Mouse (Mus musculus) lung, postnatal 36 days (tissue): ENCODE data around the gene Sinhcaf.
"Not testable (repeated sequence)": the region's sequence is repeated elsewhere in the genome, so short reads cannot be mapped to it uniquely, and the experiment has no call there.

ENCODE experiments used
- DNase-seq: peaks from one replicate; pipeline ENCODE4 v3.0.0; 2022; ENCODE audit warnings: mixed read lengths

Gene Sinhcaf

GRCm38 (mm10) chr6:148946409-148946742 lies at the start of gene Sinhcaf:
Gene Sinhcaf (minus strand): TSS chr6:148946467.
- peak; percentile 99 for DNase-seq

- DNase-seq, result no peak
These were observed 48.2 kb upstream of the Sinhcaf start for GRCm38 (mm10) chr6:148994327-148994999.

GRCm38 (mm10) chr6:148993117-148994077 lies 47.1 kb upstream of the Sinhcaf start:
- peak; percentile 70 for DNase-seq

- no peak for DNase-seq
These were observed 46.3 kb upstream of the Sinhcaf start for GRCm38 (mm10) chr6:148992373-148993116.

GRCm38 (mm10) chr6:148991660-148992372 lies 45.5 kb upstream of the Sinhcaf start:
- no peak for DNase-seq

- DNase-seq, result not testable (repeated sequence)
These were observed 43.7 kb upstream of the Sinhcaf start for GRCm38 (mm10) chr6:148989792-148990491.

- DNase-seq, result no peak
These were observed 39.7 kb upstream of the Sinhcaf start for GRCm38 (mm10) chr6:148986003-148986402.

- no peak for DNase-seq
These were observed 34.2 kb upstream of the Sinhcaf start for GRCm38 (mm10) chr6:148980495-148980894.

- no peak for DNase-seq
These were observed 28.8 kb upstream of the Sinhcaf start for GRCm38 (mm10) chr6:148975096-148975495.

- no peak for DNase-seq
These were observed 26.6 kb upstream of the Sinhcaf start for GRCm38 (mm10) chr6:148972891-148973290.

- DNase-seq, result no peak
These were observed 26.0 kb upstream of the Sinhcaf start for GRCm38 (mm10) chr6:148972059-148972848.

- DNase-seq, result no peak
These were observed 25.2 kb upstream of the Sinhcaf start for GRCm38 (mm10) chr6:148971385-148971940.

GRCm38 (mm10) chr6:148961285-148961684 lies 15.0 kb upstream of the Sinhcaf start:
- DNase-seq, result peak; percentile 11

GRCm38 (mm10) chr6:148959540-148960238 lies 13.4 kb upstream of the Sinhcaf start:
- no peak for DNase-seq

- DNase-seq, result peak; percentile 6
These were observed 12.4 kb upstream of the Sinhcaf start for GRCm38 (mm10) chr6:148958712-148959111.

- no peak for DNase-seq
These were observed 10.8 kb upstream of the Sinhcaf start for GRCm38 (mm10) chr6:148957046-148957445.

- DNase-seq, result no peak
These were observed 9.6 kb upstream of the Sinhcaf start for GRCm38 (mm10) chr6:148955641-148956420.

GRCm38 (mm10) chr6:148946881-148947405 lies 676 bp upstream of the Sinhcaf start:
- peak; percentile 15 for DNase-seq
